Comparison of ENCODE assay signal across 8 mouse cellular contexts in the genomic region with DNA sequence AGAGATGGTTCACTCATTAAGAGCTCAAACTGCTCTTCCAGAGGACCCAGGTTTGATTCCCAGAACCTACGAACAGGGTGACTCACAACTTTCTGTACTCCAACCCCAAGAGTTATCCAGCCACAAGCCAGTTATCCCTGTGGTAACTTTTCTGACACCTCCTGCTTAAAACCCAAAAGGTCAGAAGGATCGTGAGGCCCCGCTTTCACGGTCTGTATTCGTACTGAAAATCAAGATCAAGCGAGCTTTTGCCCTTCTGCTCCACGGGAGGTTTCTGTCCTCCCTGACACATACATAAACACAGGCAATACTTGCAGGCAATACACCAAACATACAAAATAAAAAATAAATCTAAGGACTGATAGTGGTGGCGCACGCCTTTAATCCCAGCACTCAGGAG. TPM values are rescaled to one million over a fixed set of nuclear protein-coding genes. Genes with fewer than 3 reads are reported as not detected.
DNase-seq lines count a peak whose midpoint lies in the region; ATAC-seq and TF ChIP-seq lines count a peak whose summit lies in the region.

No protein-coding gene starts in this region.

- no peak overlapping the region for H3K4me2 ChIP-seq in hindbrain, embryonic 14.5 days (replicated peaks)
- H3K4me2 ChIP-seq in lung, postnatal 0 days (replicated peaks; ENCODE audit: low read depth, low read length) = no peak overlapping the region

- H3K27me3 ChIP-seq in hindbrain, embryonic 14.5 days (ENCODE audit: control insufficient read depth, insufficient read depth, low read length) = no peaks in the 10 kb centered on the region
- no peaks in the 10 kb centered on the region for H3K27me3 ChIP-seq in lung, postnatal 0 days (replicated peaks; ENCODE audit: insufficient read depth, low read length)

- no peak overlapping the region for H3K9ac ChIP-seq in hindbrain, embryonic 14.5 days
- H3K9ac ChIP-seq in lung, postnatal 0 days (replicated peaks; ENCODE audit: low read depth) = no peak overlapping the region

- 0 out of 2 replicates have a peak, but pooled peaks cover 2% of the 10 kb centered on the region for H3K36me3 ChIP-seq in hindbrain, embryonic 14.5 days (replicated peaks; ENCODE audit: control insufficient read depth, insufficient read depth)
- no peaks in the 10 kb centered on the region for H3K36me3 ChIP-seq in lung, postnatal 0 days (ENCODE audit: insufficient read depth, low read length)

- H3K4me3 ChIP-seq in hindbrain, embryonic 14.5 days (replicated peaks; ENCODE audit: low read length) = no peak overlapping the region
- H3K4me3 ChIP-seq in lung, postnatal 0 days (ENCODE audit: low read depth, low read length) = no peak overlapping the region

- WGBS in hindbrain, embryonic 14.5 days = 54% methylated on average over 9 of the region's 9 CpGs
- 55% methylated on average over 9 of the region's 9 CpGs for WGBS in lung, postnatal 0 days

- H3K9me3 ChIP-seq in hindbrain, embryonic 14.5 days (ENCODE audit: control insufficient read depth, low read length) = no peaks in the 10 kb centered on the region
- no peaks in the 10 kb centered on the region for H3K9me3 ChIP-seq in lung, postnatal 0 days (ENCODE audit: low read length)

- peak; percentile 92 for DNase-seq in NIH3T3 (ENCODE audit: low read depth)
- peak; percentile 98 to 100 for DNase-seq in cerebellum, postnatal 25 days
- peak; percentile 100 for DNase-seq in frontal cortex, postnatal 36 days (ENCODE audit: low spot score in 2 of 2)
- peak; percentile 96 for DNase-seq in hindbrain, embryonic 14.5 days (ENCODE audit: low spot score)
- peak; percentile 100 for DNase-seq in layer of hippocampus, postnatal 14 days (ENCODE audit: low spot score in 2 of 2)
- DNase-seq in lung, postnatal 0 days (ENCODE audit: low spot score) = peak; percentile 97
- peak; percentile 100 for DNase-seq in ovary, postnatal 36 days (ENCODE audit: low spot score)
- DNase-seq in thymus, postnatal 25 days = peak; percentile 100

- peak; percentile 96 for ATAC-seq in hindbrain, embryonic 14.5 days (ENCODE audit: low FRiP score)
- ATAC-seq in lung, postnatal 0 days = peak; percentile 100

- no peak for TF ChIP-seq EP300 in lung, postnatal 0 days (IDR thresholded peaks at IDR 0.05)

- no peak overlapping the region for H3K27ac ChIP-seq in hindbrain, embryonic 14.5 days
- H3K27ac ChIP-seq in lung, postnatal 0 days (ENCODE audit: low read length) = no peak overlapping the region

- no peaks in the 10 kb centered on the region for H3K4me1 ChIP-seq in hindbrain, embryonic 14.5 days (replicated peaks; ENCODE audit: control insufficient read depth, insufficient read depth, low read length)
- no peaks in the 10 kb centered on the region for H3K4me1 ChIP-seq in lung, postnatal 0 days (ENCODE audit: insufficient read depth, low read depth, low read length)

- TF ChIP-seq CTCF in lung, postnatal 0 days (IDR thresholded peaks at IDR 0.05) = 0 out of 2 replicates have a peak, but pooled peaks have one; percentile 11

RNA-seq across cellular contexts. Expression of a gene that starts 21.6 kb away (rescaled TPM):
- polyA plus RNA-seq in hindbrain, embryonic 14.5 days (2014; fragmentation: Nextera tagmentation; extraction: Ambion mirVana) = 25.4 and 30.4 TPM in 2 replicates
- total RNA-seq in layer of hippocampus, postnatal 14 days (2021) = under 1 TPM; 0.24 to 0.35 TPM
- polyA plus RNA-seq in lung, postnatal 0 days (2015; fragmentation: Nextera tagmentation; extraction: Ambion mirVana) = 20.8 and 23.7 TPM in 2 replicates

RNA-seq across cellular contexts. Expression of a gene that starts 27.5 kb away (rescaled TPM):
- 42.3 and 44.5 TPM in 2 replicates for polyA plus RNA-seq in hindbrain, embryonic 14.5 days (2014; fragmentation: Nextera tagmentation; extraction: Ambion mirVana)
- total RNA-seq in layer of hippocampus, postnatal 14 days (2021) = 10 to 100 TPM; 76.0 to 85.7 TPM
- 45.3 and 72.6 TPM in 2 replicates for polyA plus RNA-seq in lung, postnatal 0 days (2015; fragmentation: Nextera tagmentation; extraction: Ambion mirVana)
